Mouse (Mus musculus) spleen, adult 2 months (tissue): ENCODE data around the gene 5830411N06Rik. TPM values are rescaled to one million over a fixed set of nuclear protein-coding genes. Genes with fewer than 3 reads are reported as not detected.
A peak's percentile ranks its signal among the peaks of the same experiment; 100 is the strongest.

Source experiments
- DNase-seq, 2 experiments: peaks; one replicate each; pipeline versions ENCODE4 v3.0.0 to v3.0.0-alpha.2; 2012 to 2021; ENCODE audit warnings: low spot score in 2 of 2, low read depth in 1 of 2
- H3K27ac ChIP-seq: fragments of 200-500 bp; 2 replicates; pipeline ENCODE4 v1.5.1; 2012; ENCODE audit warnings: low read length, inconsistent platforms; ENCODE audit not compliant: insufficient read depth
- H3K27me3 ChIP-seq: fragments of 200-500 bp; 2 replicates; pipeline ENCODE4 v1.6.1; 2012; ENCODE audit warnings: mild to moderate bottlenecking, moderate library complexity, low read length, inconsistent platforms; ENCODE audit not compliant: control insufficient read depth, insufficient read depth
- H3K36me3 ChIP-seq: fragments of 200-500 bp; 2 replicates; pipeline ENCODE4 v1.6.1; 2012; ENCODE audit warnings: mild to moderate bottlenecking, low read length, inconsistent platforms; ENCODE audit not compliant: control insufficient read depth, insufficient read depth
- H3K4me1 ChIP-seq: fragments of 200-500 bp; 2 replicates; pipeline ENCODE4 v1.6.1; 2011; ENCODE audit warnings: inconsistent platforms; ENCODE audit not compliant: control insufficient read depth, insufficient read depth, insufficient read length
- H3K4me3 ChIP-seq: fragments of 200-500 bp; 2 replicates; pipeline ENCODE4 v1.5.1; 2011; ENCODE audit warnings: mild to moderate bottlenecking, inconsistent platforms; ENCODE audit not compliant: insufficient read depth, insufficient read length; ENCODE audit errors: extremely low read depth
- CTCF ChIP-seq: fragments of 200-500 bp; IDR thresholded peaks from 2 replicates; pipeline ENCODE4 v1.5.1; 2011; ENCODE audit warnings: mild to moderate bottlenecking, inconsistent platforms; ENCODE audit not compliant: insufficient read depth, insufficient read length, insufficient replicate concordance; ENCODE audit errors: extremely low read depth
- POLR2A ChIP-seq: fragments of 200-500 bp; IDR thresholded peaks from 2 replicates; pipeline ENCODE4 v1.6.1; 2011; ENCODE audit warnings: low read depth, low read length, inconsistent platforms
- WGBS: fragments of 180-500 bp; shearing (Covaris S2); methylation state at CpG from one replicate; pipeline ENCODE4 v1.1.7; 2018; 5-methylcytosine and 5-hydroxymethylcytosine counted together
- polyA plus RNA-seq: library from polyadenylated mRNA; depleted of rRNA; stranded (reverse); fragments of >200 nt; gene quantifications from 2 replicates; pipeline ENCODE4 v1.2.3, GENCODE M21; 2012

Gene 5830411N06Rik
- polyA plus RNA-seq, 1 experiment: 1.9 TPM

DNA sequence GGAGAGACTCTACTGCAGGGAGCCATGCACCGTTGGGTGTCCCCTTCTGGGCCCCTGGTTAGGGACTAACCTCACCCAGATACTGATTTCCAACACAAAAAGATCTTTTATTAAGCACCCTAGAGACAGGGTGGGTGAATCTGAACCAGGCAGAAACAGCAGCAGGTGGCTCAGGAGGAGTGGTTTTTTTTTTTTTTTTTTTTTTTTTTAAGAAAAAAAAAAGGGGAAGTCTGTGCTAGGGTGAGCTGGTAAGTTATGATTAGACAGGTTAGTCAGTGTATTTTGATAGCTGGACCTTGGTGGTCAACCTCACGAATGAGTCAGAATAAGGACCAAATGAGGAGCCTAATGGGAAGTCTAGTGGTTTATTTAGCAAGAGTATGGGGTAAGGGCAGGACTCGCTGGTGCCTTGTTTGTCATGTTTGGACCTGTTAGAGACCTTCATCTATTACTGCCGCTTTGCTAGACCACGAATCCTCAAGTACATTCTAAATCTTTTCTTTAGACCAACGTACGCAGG, 6.8 kb downstream of the 5830411N06Rik start:
- DNase-seq: no peak
- no peak for TF ChIP-seq POLR2A
- no peak for TF ChIP-seq CTCF
- Histone ChIP-seq H3K4me1 (no peaks in the 10 kb centered on the region), H3K27ac (no peak overlapping the region), H3K4me3 (no peak overlapping the region), H3K36me3 (no peaks in the 10 kb centered on the region), H3K27me3 (no peaks in the 10 kb centered on the region)
- 48% methylated on average over 7 of the region's 7 CpGs for WGBS

DNA sequence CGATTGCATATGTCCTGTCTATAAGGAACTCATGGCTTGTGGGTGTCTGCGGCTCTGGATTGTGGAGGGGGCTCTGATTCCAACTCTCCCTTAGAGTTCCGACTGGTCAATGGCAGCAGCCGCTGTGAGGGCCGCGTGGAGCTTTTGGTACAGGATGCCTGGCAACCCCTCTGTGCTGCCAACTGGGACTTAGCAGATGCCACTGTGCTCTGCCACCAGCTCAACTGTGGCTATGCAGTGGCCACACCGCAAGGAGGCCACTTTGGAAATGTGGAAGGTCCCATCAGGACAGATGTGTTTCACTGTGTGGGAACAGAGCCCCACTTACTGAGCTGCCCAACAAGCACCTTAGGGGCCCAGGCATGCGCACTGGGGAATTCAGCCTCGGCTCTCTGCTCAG, 48.7 kb downstream of the 5830411N06Rik start:
- 93% methylated on average over 9 of the region's 9 CpGs for WGBS
- TF ChIP-seq CTCF (no peak), POLR2A (no peak)
- Histone ChIP-seq H3K27me3 (no peaks in the 10 kb centered on the region), H3K4me1 (no peaks in the 10 kb centered on the region), H3K36me3 (no peaks in the 10 kb centered on the region), H3K4me3 (no peak overlapping the region), H3K27ac (no peak overlapping the region)
- DNase-seq: no peak

DNA sequence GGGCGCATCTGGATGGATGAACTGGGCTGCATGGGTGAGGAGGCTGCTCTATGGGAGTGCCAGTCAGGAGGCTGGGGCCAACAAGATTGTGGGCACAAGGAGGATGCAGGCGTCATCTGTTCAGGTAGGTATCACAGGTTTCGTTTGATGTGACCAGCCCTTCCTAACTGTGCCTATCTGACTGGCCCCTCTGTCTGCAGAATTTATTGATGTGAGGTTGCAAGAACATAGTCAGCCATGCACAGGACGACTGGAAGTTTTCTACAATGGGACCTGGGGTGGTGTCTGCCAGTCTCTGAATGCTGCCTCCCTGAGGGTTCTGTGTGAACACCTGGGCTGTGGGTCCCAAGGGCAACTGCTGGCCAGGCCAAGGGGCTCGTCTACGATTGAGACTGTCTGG, 49.8 kb downstream of the 5830411N06Rik start:
- Histone ChIP-seq H3K36me3 (no peaks in the 10 kb centered on the region), H3K4me3 (no peak overlapping the region), H3K27ac (no peak overlapping the region), H3K4me1 (no peaks in the 10 kb centered on the region), H3K27me3 (no peaks in the 10 kb centered on the region)
- TF ChIP-seq CTCF (no peak), POLR2A (no peak)
- 81% methylated on average over 6 of the region's 6 CpGs for WGBS
- no peak for DNase-seq

DNA sequence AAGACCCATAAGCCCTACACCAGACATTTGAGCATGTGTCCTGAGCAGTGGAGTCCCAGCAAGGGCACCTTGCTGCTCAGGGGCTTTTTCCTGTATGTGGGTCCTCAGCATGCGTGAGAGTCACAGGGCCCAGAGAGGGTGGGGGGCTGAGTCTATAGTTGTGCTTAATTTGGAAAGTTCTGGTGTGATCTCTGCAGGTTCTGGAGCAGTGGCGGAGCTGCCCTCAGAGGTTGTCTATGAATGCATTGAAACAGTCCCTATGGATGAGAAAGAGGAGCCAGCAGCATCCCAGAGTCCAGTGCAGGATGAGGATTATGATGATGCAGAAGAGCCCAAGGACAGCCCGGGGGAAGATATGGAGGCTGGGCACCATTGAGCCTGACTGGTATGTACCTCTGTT, 52.3 kb downstream of the 5830411N06Rik start:
- WGBS: 82% methylated on average over 3 of the region's 3 CpGs
- TF ChIP-seq POLR2A (no peak), CTCF (no peak)
- Histone ChIP-seq H3K4me1 (no peaks in the 10 kb centered on the region), H3K4me3 (no peak overlapping the region), H3K27me3 (no peaks in the 10 kb centered on the region), H3K36me3 (no peaks in the 10 kb centered on the region), H3K27ac (no peak overlapping the region)
- DNase-seq: no peak

DNA sequence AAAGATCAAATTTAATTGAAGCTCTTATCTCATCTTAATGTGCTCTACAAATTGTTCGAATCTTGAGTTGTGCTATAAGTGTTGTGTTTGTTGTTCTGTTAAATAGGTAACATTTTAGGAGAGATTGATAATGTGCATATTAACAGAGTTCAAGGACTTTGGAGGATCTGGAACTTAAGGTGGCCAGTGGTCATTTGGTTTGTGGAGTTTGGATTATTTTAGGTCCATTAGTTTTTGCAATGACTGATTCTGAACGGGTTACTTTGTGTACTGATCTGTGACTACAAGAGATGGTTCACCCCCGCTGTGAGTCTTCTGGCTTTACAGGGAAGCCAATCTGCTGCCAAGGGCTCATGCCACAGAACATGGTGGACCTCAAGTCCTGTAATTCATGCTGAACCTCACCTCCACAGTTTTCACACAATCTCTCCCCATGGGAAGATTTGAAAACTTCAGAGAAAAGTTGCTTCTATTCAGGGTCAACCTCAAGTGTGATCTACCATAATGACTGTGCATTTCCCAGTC, 72.8 kb downstream of the 5830411N06Rik start:
- no peaks in the 10 kb centered on the region for H3K4me1 ChIP-seq
- H3K27ac ChIP-seq: no peak overlapping the region
- no peaks in the 10 kb centered on the region for H3K27me3 ChIP-seq
- H3K36me3 ChIP-seq: no peaks in the 10 kb centered on the region
- no peak overlapping the region for H3K4me3 ChIP-seq
- no peak for TF ChIP-seq POLR2A
- TF ChIP-seq CTCF: no peak
- WGBS: 88% methylated on average over 3 of the region's 3 CpGs
- DNase-seq: no peak

DNA sequence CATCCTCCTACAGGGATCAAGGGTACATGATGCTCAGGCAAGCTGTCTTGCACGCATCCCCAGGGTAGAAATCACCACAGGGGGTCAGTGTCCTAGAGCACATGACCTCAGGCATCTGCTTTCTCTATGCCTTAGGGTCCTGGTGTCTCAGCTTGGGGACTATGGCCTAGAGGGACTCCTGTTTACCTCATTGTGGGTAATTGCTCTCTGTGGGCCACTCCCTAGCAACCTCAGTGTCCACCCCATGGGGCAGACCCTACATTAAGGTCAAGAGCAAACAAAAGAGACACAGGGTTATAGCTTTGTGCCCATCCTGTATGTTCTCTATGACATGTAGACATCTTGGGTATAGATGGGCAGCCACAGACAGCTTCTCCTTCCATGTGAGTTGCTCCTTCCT, 73.5 kb downstream of the 5830411N06Rik start, which contains the start of gene Olfr525:
TSS of gene Olfr525 (plus strand) at position 301 of the 400 bp plus-strand sequence.
- H3K27ac ChIP-seq: no peak within 1 kb of the TSS
- no peak for TF ChIP-seq CTCF
- no peak for TF ChIP-seq POLR2A
- no peaks in the 10 kb centered on the region for H3K36me3 ChIP-seq
- 48% methylated on average over 1 of the region's 1 CpGs for WGBS
- no peaks in the 10 kb centered on the region for H3K4me1 ChIP-seq
- no peaks in the 10 kb centered on the region for H3K27me3 ChIP-seq
- H3K4me3 ChIP-seq: no peak within 1 kb of the TSS
- no peak for DNase-seq

DNA sequence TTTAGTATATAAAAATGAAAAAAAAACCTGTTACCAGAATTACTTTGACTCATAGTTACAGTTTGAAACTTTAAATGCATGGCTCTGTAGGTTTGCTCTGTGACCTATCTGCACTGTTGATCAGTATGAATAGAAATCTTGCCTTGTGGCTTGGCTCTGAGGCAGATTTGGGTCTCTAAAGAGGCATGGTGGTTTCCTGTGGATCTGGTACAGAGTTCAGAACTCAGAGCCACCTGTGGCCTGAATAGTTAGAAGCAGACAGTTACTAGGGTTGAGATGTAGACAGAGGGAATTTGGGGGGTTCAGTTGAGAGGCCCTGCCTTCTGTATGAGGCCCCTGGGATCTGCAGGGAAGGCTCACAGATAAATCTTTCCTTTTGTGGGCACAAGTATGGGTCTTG, 74.1 kb downstream of the 5830411N06Rik start:
- H3K4me1 ChIP-seq: no peaks in the 10 kb centered on the region
- H3K4me3 ChIP-seq: no peak overlapping the region
- DNase-seq: peak in 1 of 2 experiments; percentile 12
- H3K36me3 ChIP-seq: no peaks in the 10 kb centered on the region
- H3K27ac ChIP-seq: no peak overlapping the region
- H3K27me3 ChIP-seq: no peaks in the 10 kb centered on the region
- TF ChIP-seq POLR2A: no peak
